Mouse (Mus musculus) liver, postnatal 0 days (tissue): ENCODE data around the gene Foxo4. TPM values are rescaled to one million over a fixed set of nuclear protein-coding genes. Genes with fewer than 3 reads are reported as not detected.

Experiments
- ATAC-seq: fragments of 200-750 bp; cut with Nextera tagmentation; 2 replicates; pipeline ENCODE4 v1.8.0; 2017; ENCODE audit warnings: mild to moderate bottlenecking, moderate library complexity
- DNase-seq: peaks from one replicate; pipeline ENCODE4 v3.0.0-alpha.2; 2016
- H3K27ac ChIP-seq: fragments of 300-500 bp; sonication (generic); 2 replicates; pipeline ENCODE4 v1.5.1; 2014; ENCODE audit warnings: antibody characterized with exemption, moderate library complexity, mild to moderate bottlenecking, low read depth
- H3K27me3 ChIP-seq: fragments of 300-500 bp; sonication (generic); 2 replicates; pipeline ENCODE4 v1.6.1; 2014; ENCODE audit warnings: low read length, control low read depth, mixed read lengths; ENCODE audit not compliant: insufficient read depth
- H3K36me3 ChIP-seq: fragments of 300-500 bp; sonication (generic); replicated peaks from 2 replicates; pipeline ENCODE4 v1.6.1; 2014; ENCODE audit warnings: mild to moderate bottlenecking, control low read depth, low read length, moderate library complexity, mixed read lengths; ENCODE audit not compliant: insufficient read depth
- H3K4me1 ChIP-seq: fragments of 300-500 bp; sonication (generic); 2 replicates; pipeline ENCODE4 v1.6.1; 2014; ENCODE audit warnings: antibody characterized with exemption, mild to moderate bottlenecking, control low read depth; ENCODE audit not compliant: insufficient read depth
- H3K4me2 ChIP-seq: fragments of 300-500 bp; sonication (generic); 2 replicates; pipeline ENCODE4 v1.6.1; 2014; ENCODE audit warnings: low read depth, mild to moderate bottlenecking, low read length, moderate library complexity, mixed read lengths
- H3K4me3 ChIP-seq: fragments of 300-500 bp; sonication (generic); 2 replicates; pipeline ENCODE4 v1.5.1; 2014; ENCODE audit warnings: low read depth, low read length
- H3K9ac ChIP-seq: fragments of 300-500 bp; sonication (generic); replicated peaks from 2 replicates; pipeline ENCODE4 v1.6.1; 2014; ENCODE audit warnings: mild to moderate bottlenecking, moderate library complexity
- H3K9me3 ChIP-seq: fragments of 300-500 bp; sonication (generic); 2 replicates; pipeline ENCODE4 v1.6.1; 2016; ENCODE audit warnings: mild to moderate bottlenecking, control low read depth, low read length, mixed read lengths
- CTCF ChIP-seq: sonication (generic); IDR thresholded peaks from 2 replicates; pipeline ENCODE4 v1.5.1; 2016; ENCODE audit warnings: antibody characterized with exemption, low read depth
- EP300 ChIP-seq: IDR thresholded peaks from 2 replicates; pipeline ENCODE4 v1.6.1; 2016; ENCODE audit warnings: antibody characterized with exemption, low read depth, mild to moderate bottlenecking
- WGBS: fragments of 180-500 bp; shearing (Covaris S2); extraction: QIAGEN DNeasy Blood & Tissue Kit; methylation state at CpG from one replicate; pipeline ENCODE4 v1.1.7; 2014; ENCODE audit not compliant: insufficient replicate concordance; 5-methylcytosine and 5-hydroxymethylcytosine counted together
- polyA plus RNA-seq: library from polyadenylated mRNA; unstranded; fragments of >200 nt; fragmentation: Nextera tagmentation; extraction: Ambion mirVana; gene quantifications from 2 replicates; pipeline ENCODE4 v1.2.1, GENCODE M21; 2015

Gene Foxo4
- polyA plus RNA-seq, 1 experiment from 2014 or later: 1.00 TPM

- Histone ChIP-seq H3K9me3 (no peaks in the 10 kb centered on the region), H3K27ac (peak within 1 kb of the TSS; percentile 69), H3K4me3 (peak within 1 kb of the TSS; percentile 69), H3K4me2 (peak within 1 kb of the TSS; percentile 73), H3K4me1 (no peaks in the 10 kb centered on the region), H3K36me3 (peaks cover 24% of the 10 kb centered on the region), H3K27me3 (no peaks in the 10 kb centered on the region), H3K9ac (peak within 1 kb of the TSS; percentile 79)
- peak; percentile 100 for ATAC-seq
- DNase-seq: peak; percentile 91
- 18% methylated on average over 49 of the region's 54 CpGs for WGBS
- TF ChIP-seq EP300 (no peak), CTCF (no peak)
Measured at GRCm38 (mm10) chrX:101273875-101274738, 19.8 kb downstream of the Foxo4 start, which contains the start of gene Med12. Gene Med12, plus strand, starts transcription at chrX:101274030.

GRCm38 (mm10) chrX:101282813-101283212 lies 28.5 kb downstream of the Foxo4 start:
- TF ChIP-seq EP300: no peak
- ATAC-seq: no peak
- Histone ChIP-seq H3K36me3 (peaks cover 47% of the 10 kb centered on the region), H3K4me1 (peaks cover 3% of the 10 kb centered on the region; the same call in 1 of the 2 replicates), H3K4me2 (no peak overlapping the region), H3K27me3 (no peaks in the 10 kb centered on the region), H3K27ac (no peak overlapping the region), H3K9ac (no peak overlapping the region), H3K4me3 (no peak overlapping the region), H3K9me3 (no peaks in the 10 kb centered on the region)
- no peak for DNase-seq
- 86% methylated on average over 6 of the region's 6 CpGs for WGBS

GRCm38 (mm10) chrX:101285534-101285933 lies 31.2 kb downstream of the Foxo4 start:
- H3K9ac ChIP-seq: no peak overlapping the region
- H3K27me3 ChIP-seq: no peaks in the 10 kb centered on the region
- peak; percentile 22; the same call in 1 of the 2 replicates for ATAC-seq
- peak; percentile 78 for DNase-seq
- H3K4me1 ChIP-seq: peaks cover 3% of the 10 kb centered on the region; the same call in 1 of the 2 replicates
- H3K4me2 ChIP-seq: no peak overlapping the region
- no peak overlapping the region for H3K27ac ChIP-seq
- WGBS: 29% methylated on average over 6 of the region's 6 CpGs
- H3K9me3 ChIP-seq: no peaks in the 10 kb centered on the region
- no peak overlapping the region for H3K4me3 ChIP-seq
- H3K36me3 ChIP-seq: peaks cover 38% of the 10 kb centered on the region
- peak; percentile 88 for TF ChIP-seq CTCF
- TF ChIP-seq EP300: no peak

GRCm38 (mm10) chrX:101285953-101286670 lies 31.8 kb downstream of the Foxo4 start:
- Histone ChIP-seq H3K4me3 (no peak overlapping the region), H3K9me3 (no peaks in the 10 kb centered on the region), H3K4me2 (no peak overlapping the region), H3K27me3 (no peaks in the 10 kb centered on the region), H3K27ac (no peak overlapping the region), H3K4me1 (peaks cover 3% of the 10 kb centered on the region; the same call in 1 of the 2 replicates), H3K36me3 (peaks cover 35% of the 10 kb centered on the region), H3K9ac (no peak overlapping the region)
- WGBS: 88% methylated on average over 14 of the region's 14 CpGs
- DNase-seq (no peak), ATAC-seq (no peak)
- TF ChIP-seq EP300 (no peak), CTCF (no peak)

- no peaks in the 10 kb centered on the region for H3K9me3 ChIP-seq
- TF ChIP-seq EP300 (peak; percentile 97), CTCF (no peak)
- H3K4me1 ChIP-seq: peaks cover 3% of the 10 kb centered on the region; the same call in 1 of the 2 replicates
- H3K4me3 ChIP-seq: no peak overlapping the region
- H3K27me3 ChIP-seq: no peaks in the 10 kb centered on the region
- no peak overlapping the region for H3K9ac ChIP-seq
- peak overlapping the region; percentile 90 for H3K27ac ChIP-seq
- H3K36me3 ChIP-seq: peaks cover 40% of the 10 kb centered on the region
- 50% methylated on average over 3 of the region's 3 CpGs for WGBS
- ATAC-seq (peak; percentile 97), DNase-seq (peak; percentile 24)
- H3K4me2 ChIP-seq: peak overlapping the region; percentile 35; the same call in 1 of the 2 replicates
Measured at GRCm38 (mm10) chrX:101287543-101287942, 33.2 kb downstream of the Foxo4 start.

- Histone ChIP-seq H3K4me3 (no peak overlapping the region), H3K4me2 (peak overlapping the region; percentile 35; the same call in 1 of the 2 replicates), H3K36me3 (peaks cover 41% of the 10 kb centered on the region), H3K4me1 (peaks cover 3% of the 10 kb centered on the region; the same call in 1 of the 2 replicates), H3K9ac (no peak overlapping the region), H3K9me3 (no peaks in the 10 kb centered on the region), H3K27ac (peak overlapping the region; percentile 90), H3K27me3 (no peaks in the 10 kb centered on the region)
- TF ChIP-seq CTCF (no peak), EP300 (no peak)
- no peak for ATAC-seq
- WGBS: 67% methylated on average over 6 of the region's 6 CpGs
- DNase-seq: no peak
Measured at GRCm38 (mm10) chrX:101288432-101288831, 34.1 kb downstream of the Foxo4 start.
